In genomic region chr6:81323690-81324089, GRCm38 (mm10) we compare ENCODE assay signal across 18 mouse cellular contexts.
"Had no signal": no experiment of that assay in that cellular context is flagged by ENCODE, and none has a peak within 500 bp of the region (broad histone marks: within the 10 kb centered on the region; RNA-seq: fewer than 3 reads in every experiment).

No protein-coding gene starts in this region.

- H3K36me3 ChIP-seq: limb, embryonic 12.5 days; liver, embryonic 12.5 days; liver, embryonic 15.5 days; stomach, embryonic 15.5 days had no signal

- H3K4me1 ChIP-seq: limb, embryonic 12.5 days; liver, embryonic 12.5 days; liver, embryonic 15.5 days; stomach, embryonic 15.5 days had no signal

- H3K9ac ChIP-seq: limb, embryonic 12.5 days; liver, embryonic 12.5 days; liver, embryonic 15.5 days; stomach, embryonic 15.5 days had no signal

- DNase-seq: kidney, adult 18-20 months; kidney, postnatal 10 days; kidney, postnatal 36 days; layer of hippocampus, postnatal 36 days; liver; lung, adult 2 months; lung, postnatal 14 days; lung, postnatal 4 days; midbrain, embryonic 14.5 days; right cerebral cortex, postnatal 25 days; spleen, adult 18-20 months; thymus, postnatal 25 days had no signal

- H3K9me3 ChIP-seq: limb, embryonic 12.5 days; liver, embryonic 12.5 days; liver, embryonic 15.5 days; stomach, embryonic 15.5 days had no signal

- H3K27ac ChIP-seq: left cerebral cortex, adult 2 months; limb, embryonic 12.5 days; liver, embryonic 12.5 days; liver, embryonic 15.5 days; stomach, embryonic 15.5 days had no signal

- H3K4me3 ChIP-seq: left cerebral cortex, adult 2 months; limb, embryonic 12.5 days; liver, embryonic 12.5 days; liver, embryonic 15.5 days; stomach, embryonic 15.5 days had no signal

- H3K27me3 ChIP-seq: limb, embryonic 12.5 days; liver, embryonic 12.5 days; liver, embryonic 15.5 days; stomach, embryonic 15.5 days had no signal

- ATAC-seq: liver, embryonic 12.5 days had no signal

- H3K4me2 ChIP-seq: limb, embryonic 12.5 days; liver, embryonic 12.5 days; liver, embryonic 15.5 days; midbrain, embryonic 11.5 days; stomach, embryonic 15.5 days had no signal
